Mouse (Mus musculus) brain, embryonic 14.5 days (tissue): Measurements from ENCODE around the gene Acly.

Experiments
- CTCF ChIP-seq: fragments of 200-500 bp; IDR thresholded peaks from 2 replicates; pipeline ENCODE4 v1.5.1; 2012; ENCODE audit warnings: inconsistent platforms, mild to moderate bottlenecking, moderate library complexity, borderline replicate concordance; ENCODE audit not compliant: insufficient read depth, insufficient read length; ENCODE audit errors: extremely low read depth
- POLR2A ChIP-seq: fragments of 200-500 bp; IDR thresholded peaks from 2 replicates; pipeline ENCODE4 v1.6.1; 2012; ENCODE audit warnings: mild to moderate bottlenecking, inconsistent platforms, borderline replicate concordance; ENCODE audit not compliant: poor library complexity, insufficient read depth, insufficient read length, severe bottlenecking; ENCODE audit errors: extremely low read depth

- TF ChIP-seq POLR2A (no peak), CTCF (no peak; the same call in 1 of the 2 replicates)
Measured at GRCm38 (mm10) chr11:100527066-100527457, 738 bp downstream of the Acly start.
